Mouse (Mus musculus) MEL (cell line): ENCODE measurements at regions not wholly inside any gene's neighbourhood (a gene's known extent, or its start where the extent isn't known, plus 50 kb on each side); places are given as distances from the start of the nearest gene placed in this dataset.

ENCODE experiments used
- CTCF ChIP-seq, 3 experiments: IDR thresholded peaks in 2 of 3; conservative IDR thresholded peaks in 1 of 3; 2 replicates each; pipeline ENCODE4 v1.5.1; 2011 to 2012; ENCODE audit warnings: low read length in 3 of 3, low read depth in 2 of 3, mild to moderate bottlenecking in 2 of 3, improper control_type of control experiment in 1 of 3, inconsistent platforms in 1 of 3, mixed read lengths in 1 of 3, moderate library complexity in 1 of 3; ENCODE audit not compliant: control insufficient read depth in 1 of 3, insufficient read depth in 1 of 3, poor library complexity in 1 of 3, severe bottlenecking in 1 of 3
- JUND ChIP-seq: IDR thresholded peaks from 2 replicates; pipeline ENCODE4 v1.6.1; 2011; ENCODE audit warnings: low read depth, mild to moderate bottlenecking, improper control_type of control experiment, low read length
- MAFK ChIP-seq: IDR thresholded peaks from 2 replicates; pipeline ENCODE4 v1.6.1; 2011; ENCODE audit warnings: low read depth, mild to moderate bottlenecking, low read length, improper control_type of control experiment, borderline replicate concordance
- MAX ChIP-seq: IDR thresholded peaks from 2 replicates; pipeline ENCODE4 v1.6.1; 2011; ENCODE audit warnings: low read length, improper control_type of control experiment
- SIN3A ChIP-seq: IDR thresholded peaks from 2 replicates; pipeline ENCODE4 v1.6.1; 2012; ENCODE audit warnings: low read length, improper control_type of control experiment, inconsistent platforms
- USF2 ChIP-seq, 2 experiments: IDR thresholded peaks; 2 replicates each; pipeline ENCODE4 v1.6.1; 2011 to 2012; ENCODE audit warnings: improper control_type of control experiment in 2 of 2, low read length in 2 of 2, borderline replicate concordance in 1 of 2, inconsistent platforms in 1 of 2, low read depth in 1 of 2, mild to moderate bottlenecking in 1 of 2; ENCODE audit not compliant: insufficient read depth in 1 of 2
- ZKSCAN1 ChIP-seq: IDR thresholded peaks from 2 replicates; pipeline ENCODE4 v1.6.1; 2012; ENCODE audit warnings: low read depth, mild to moderate bottlenecking, inconsistent platforms, low read length, improper control_type of control experiment, moderate library complexity

DNA sequence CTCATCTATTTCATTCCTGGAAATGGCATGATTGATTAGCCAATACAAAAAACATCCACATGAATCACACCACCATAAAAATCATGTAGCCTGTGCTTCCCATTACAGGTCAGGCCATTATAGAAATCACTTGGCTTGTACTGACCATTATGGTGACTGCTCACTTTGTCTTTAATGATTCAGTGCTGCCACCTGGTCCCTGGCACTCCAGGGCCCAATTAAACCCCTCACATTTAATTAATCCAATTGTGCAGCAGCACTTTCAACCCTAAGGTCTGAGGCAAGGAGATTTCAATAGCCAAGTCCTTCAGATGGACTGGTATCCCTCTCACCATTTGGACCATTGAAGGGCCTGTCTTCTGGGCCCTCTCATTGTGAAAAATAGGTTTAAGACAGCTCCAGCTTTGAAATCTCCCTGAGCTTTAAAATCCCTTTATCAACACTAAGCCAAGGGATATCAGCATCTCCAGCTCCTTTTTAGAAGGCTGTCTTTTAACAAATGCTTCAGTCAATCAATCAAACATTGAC is 531.6 kb upstream of the Sema6d start:
- TF ChIP-seq USF2 (IDR thresholded peaks at IDR 0.05; ENCODE audit: borderline replicate concordance in 1 of 2, insufficient read depth in 1 of 2, low read depth in 1 of 2, low read length in 2 of 2) (no peak), MAX (no peak), MAFK (no peak), CTCF (IDR thresholded peaks at IDR 0.05 in 2 of 3, conservative IDR thresholded peaks at IDR 0.05 in 1 of 3; ENCODE audit: control insufficient read depth in 1 of 3, insufficient read depth in 1 of 3, low read depth in 2 of 3, low read length in 3 of 3, poor library complexity in 1 of 3, severe bottlenecking in 1 of 3) (no peak), JUND (no peak), ZKSCAN1 (no peak), SIN3A (no peak)
